Comparison of ENCODE assay signal across 21 mouse cellular contexts in genomic region chr14:20809349-20809748, GRCm38 (mm10).
"Had no signal": no experiment of that assay in that cellular context is flagged by ENCODE, and none has a peak within 500 bp of the region (broad histone marks: within the 10 kb centered on the region; RNA-seq: fewer than 3 reads in every experiment).

No protein-coding gene starts in this region.

- H3K27me3 ChIP-seq: limb, embryonic 12.5 days; limb, embryonic 15.5 days; neural tube, embryonic 12.5 days; neural tube, embryonic 15.5 days had no signal

- H3K27ac ChIP-seq: limb, embryonic 12.5 days; limb, embryonic 15.5 days; liver, embryonic 14.5 days; midbrain, embryonic 10.5 days; neural tube, embryonic 12.5 days; neural tube, embryonic 15.5 days; stomach, postnatal 0 days had no signal

- H3K36me3 ChIP-seq: limb, embryonic 12.5 days; limb, embryonic 15.5 days; midbrain, embryonic 10.5 days; neural tube, embryonic 12.5 days; neural tube, embryonic 15.5 days had no signal

- ATAC-seq: liver, postnatal 0 days; lung, postnatal 0 days had no signal

- H3K4me3 ChIP-seq: limb, embryonic 12.5 days; limb, embryonic 15.5 days; megakaryocyte, embryonic 14.5 days; midbrain, embryonic 10.5 days; neural tube, embryonic 12.5 days; neural tube, embryonic 15.5 days had no signal

- H3K4me2 ChIP-seq: limb, embryonic 12.5 days; limb, embryonic 15.5 days; liver, embryonic 11.5 days; lung, embryonic 14.5 days; neural tube, embryonic 12.5 days; neural tube, embryonic 15.5 days had no signal

- H3K4me1 ChIP-seq: neural tube, embryonic 12.5 days had no signal

- H3K9ac ChIP-seq: limb, embryonic 12.5 days; limb, embryonic 15.5 days; liver, embryonic 14.5 days; liver, postnatal 0 days; lung, embryonic 14.5 days; neural tube, embryonic 12.5 days; neural tube, embryonic 15.5 days had no signal

- H3K9me3 ChIP-seq: limb, embryonic 12.5 days; limb, embryonic 15.5 days; megakaryocyte, embryonic 14.5 days; midbrain, embryonic 10.5 days; neural tube, embryonic 12.5 days; neural tube, embryonic 15.5 days had no signal

- DNase-seq: kidney, adult 9 months; kidney, postnatal 14 days; kidney, postnatal 4 days; left cerebral cortex, postnatal 4 days; liver, postnatal 0 days; lung, embryonic 14.5 days; midbrain, embryonic 14.5 days; right cerebral cortex, adult 18-20 months; right cerebral cortex, postnatal 14 days; thymus, adult 2 months; thymus, postnatal 14 days had no signal
